Mouse (Mus musculus) adrenal gland, postnatal 4 days (tissue): ENCODE data around the gene Fam166a. TPM values are rescaled to one million over a fixed set of nuclear protein-coding genes. Genes with fewer than 3 reads are reported as not detected.

ENCODE experiments used
- DNase-seq, 2 experiments: peaks; one replicate each; pipeline ENCODE4 v3.0.0; 2021 to 2022; ENCODE audit warnings: low spot score in 2 of 2, mixed read lengths in 2 of 2
- long read RNA-seq, 2 experiments: library from polyadenylated mRNA; stranded (forward); transcript quantifications; one replicate each; pipeline ENCODE4 v2.0.0; 2021
- total RNA-seq, 2 experiments: library from RNA; stranded (reverse); gene quantifications; 2 replicates each; pipeline ENCODE4 v1.2.3; 2021

Fam166a gene
- under 1 TPM; 0.45 to 0.68 TPM for total RNA-seq
- long read RNA-seq, experiment 1 = 0 reads
- long read RNA-seq, experiment 2, partial matches to known transcripts = 0 of 1 reads
- long read RNA-seq, experiment 2, other reads (novel, unspliced or antisense) = 1 of 1 reads

DNA sequence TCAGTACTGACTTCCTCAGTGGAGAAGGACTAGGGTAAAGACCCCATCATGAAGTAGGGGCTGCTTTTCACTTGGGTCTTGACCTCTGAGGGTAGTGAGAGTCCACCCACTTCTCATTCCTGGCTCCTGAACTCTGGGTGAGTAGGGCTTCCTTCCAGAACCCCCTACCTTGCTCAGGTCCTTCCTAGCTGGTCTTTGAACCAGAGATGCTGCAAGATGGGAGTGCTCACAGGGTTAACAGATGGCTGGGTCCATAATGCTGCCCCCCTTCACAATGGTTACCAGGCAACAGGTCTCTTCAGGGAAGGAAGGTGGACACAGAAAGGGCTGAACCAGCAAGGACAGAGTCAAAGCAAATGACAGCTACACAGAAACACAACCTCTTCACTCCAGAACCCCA lies at the start of gene Fam166a:
Fam166a (plus strand) TSS at position 301 of the 400 bp plus-strand sequence.
- no peak for DNase-seq

DNA sequence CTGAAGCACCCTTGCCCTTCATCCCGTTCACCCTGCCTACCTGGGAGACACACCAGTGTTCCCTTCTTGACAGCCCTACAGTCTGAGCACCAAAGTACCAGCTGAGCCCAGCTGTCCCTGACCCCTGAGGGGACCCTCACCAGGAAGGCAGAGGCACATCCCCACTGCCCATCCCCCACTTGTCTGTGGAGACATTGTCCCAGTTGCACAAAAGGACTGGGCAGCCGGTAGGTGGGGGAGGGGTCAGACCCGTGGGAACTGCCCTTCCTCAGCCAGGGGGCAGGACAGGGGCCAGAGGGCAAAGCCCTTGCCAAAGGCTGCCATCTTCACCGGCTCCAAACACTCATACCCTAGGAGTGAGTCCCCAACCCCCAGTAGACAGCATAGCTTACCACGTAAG lies 48.8 kb upstream of the Fam166a start:
- no peak for DNase-seq

DNA sequence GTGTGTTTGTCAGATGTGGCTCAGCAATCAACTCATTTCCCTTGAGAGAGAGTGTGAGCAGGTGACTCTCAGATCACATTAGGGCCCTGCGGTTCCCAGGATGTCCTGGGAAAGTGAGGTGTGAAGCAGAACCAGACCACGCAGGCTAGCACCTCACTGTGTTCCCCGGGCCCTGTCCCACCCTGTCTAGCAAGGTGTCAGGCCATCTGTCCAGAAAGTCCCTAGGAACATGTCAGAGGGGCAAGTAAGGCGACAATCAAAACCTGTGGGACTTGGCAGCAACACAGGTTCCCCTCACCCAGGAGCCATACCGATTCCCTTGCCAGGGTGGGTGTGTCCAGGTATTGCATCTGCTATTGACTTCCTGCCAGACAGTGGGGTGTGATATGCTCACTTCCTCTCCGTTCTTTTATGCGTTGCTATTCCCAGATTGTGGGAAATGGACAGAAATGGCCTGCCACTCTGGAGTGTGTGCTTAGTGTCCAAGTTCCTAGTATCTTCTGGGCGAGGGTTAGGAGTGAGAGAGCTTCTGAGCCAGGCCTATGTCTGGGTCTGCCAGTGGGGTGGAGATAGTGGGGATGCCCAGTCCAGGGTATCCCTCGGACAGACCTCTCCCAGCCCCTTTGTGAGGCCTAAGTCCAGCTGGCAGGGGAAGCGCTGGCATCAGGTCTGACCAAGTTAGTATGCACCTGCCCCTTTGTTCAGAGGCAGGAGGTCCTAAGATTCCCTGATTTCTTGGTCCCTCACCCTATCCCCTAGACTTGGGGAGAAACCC lies 48.0 kb upstream of the Fam166a start:
- no peak for DNase-seq

DNA sequence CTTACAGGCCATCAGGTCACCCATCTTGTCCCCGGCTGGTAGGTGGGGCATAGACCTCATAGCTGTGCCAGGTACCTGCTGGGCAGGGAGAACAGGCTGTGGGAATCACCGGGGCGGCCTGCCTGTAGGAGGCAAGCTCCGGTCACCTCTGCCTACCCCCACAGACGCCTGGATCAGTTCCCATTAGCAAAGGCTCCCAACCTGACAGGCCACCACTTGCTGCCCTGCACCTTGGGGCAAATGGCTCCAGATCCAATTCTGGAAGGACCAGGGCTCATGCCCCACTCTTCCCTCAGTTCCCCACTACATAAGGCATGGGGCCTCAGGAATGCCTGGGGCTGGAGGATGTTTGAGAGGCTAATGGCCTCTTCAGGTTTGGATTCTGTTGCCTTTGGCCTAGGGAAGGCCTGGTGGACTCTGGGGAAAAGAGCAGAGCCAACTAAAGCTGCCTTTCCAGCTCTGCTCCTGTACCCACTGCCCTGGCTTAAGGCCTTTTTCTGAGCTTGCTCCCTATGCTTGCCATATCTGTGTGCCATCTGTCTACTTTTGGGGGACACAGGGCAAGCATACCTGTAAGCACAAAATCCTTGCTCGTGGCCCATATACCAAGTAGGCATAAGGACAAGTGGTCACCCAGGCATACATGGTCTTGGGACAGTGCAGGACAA lies 47.3 kb upstream of the Fam166a start:
- DNase-seq = no peak

DNA sequence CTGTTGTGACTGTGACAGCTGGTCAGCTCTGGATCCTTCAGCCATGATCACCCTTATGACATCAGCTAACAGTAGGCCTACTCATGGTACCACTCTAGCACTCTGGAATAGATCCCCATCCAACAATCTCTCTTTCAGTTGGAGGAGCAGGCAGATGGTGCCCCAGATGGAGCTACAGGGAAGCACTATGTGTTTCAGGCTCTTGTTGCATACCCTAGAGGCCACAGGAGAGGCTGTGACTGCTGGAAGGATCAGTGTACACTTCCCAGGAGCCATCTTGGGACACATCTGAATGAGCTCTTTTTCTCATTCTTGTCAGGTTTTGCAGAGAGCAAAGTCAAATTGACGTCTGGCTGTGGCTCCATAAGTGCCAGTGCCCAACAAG lies 46.8 kb upstream of the Fam166a start:
- no peak for DNase-seq

DNA sequence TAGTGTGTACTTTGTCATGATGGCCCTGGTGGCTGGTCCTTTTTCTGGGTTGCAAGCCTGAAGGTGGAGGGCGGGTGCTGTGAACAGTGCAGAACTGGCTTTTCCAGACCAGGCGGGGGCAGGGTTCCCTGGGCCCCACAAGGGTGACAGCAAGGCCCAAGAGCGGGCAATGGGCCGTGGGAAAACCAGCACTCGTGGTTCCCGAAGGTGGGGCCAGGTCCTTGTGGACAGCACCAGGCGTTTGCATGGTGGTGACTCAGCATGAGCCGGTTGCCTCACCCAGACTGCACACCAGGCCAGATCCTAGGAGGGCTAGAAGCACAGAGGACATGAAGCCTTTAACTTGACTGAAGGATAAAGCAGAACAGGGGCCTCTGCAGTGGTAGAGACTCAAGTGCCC lies 45.9 kb upstream of the Fam166a start:
- DNase-seq = no peak

DNA sequence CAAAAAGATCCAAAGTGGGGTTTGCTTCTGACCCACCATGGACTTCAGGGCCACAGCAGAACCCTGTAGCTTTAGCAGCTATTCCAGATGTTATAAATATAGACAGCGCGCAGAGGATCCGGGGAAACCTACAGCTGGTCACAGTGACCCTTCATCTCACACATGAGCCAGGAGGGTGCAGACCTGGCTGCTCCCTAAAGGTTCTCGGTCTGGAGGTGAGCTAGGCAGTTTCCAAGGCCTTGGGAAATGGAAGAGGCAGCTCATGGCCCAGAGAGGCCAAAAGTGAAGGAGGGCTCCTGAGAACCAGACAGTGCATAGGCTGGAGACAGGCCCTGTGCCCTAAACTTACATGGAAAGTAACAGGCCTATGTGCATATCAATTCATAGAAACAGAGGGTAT lies 44.7 kb upstream of the Fam166a start:
- DNase-seq = no peak

DNA sequence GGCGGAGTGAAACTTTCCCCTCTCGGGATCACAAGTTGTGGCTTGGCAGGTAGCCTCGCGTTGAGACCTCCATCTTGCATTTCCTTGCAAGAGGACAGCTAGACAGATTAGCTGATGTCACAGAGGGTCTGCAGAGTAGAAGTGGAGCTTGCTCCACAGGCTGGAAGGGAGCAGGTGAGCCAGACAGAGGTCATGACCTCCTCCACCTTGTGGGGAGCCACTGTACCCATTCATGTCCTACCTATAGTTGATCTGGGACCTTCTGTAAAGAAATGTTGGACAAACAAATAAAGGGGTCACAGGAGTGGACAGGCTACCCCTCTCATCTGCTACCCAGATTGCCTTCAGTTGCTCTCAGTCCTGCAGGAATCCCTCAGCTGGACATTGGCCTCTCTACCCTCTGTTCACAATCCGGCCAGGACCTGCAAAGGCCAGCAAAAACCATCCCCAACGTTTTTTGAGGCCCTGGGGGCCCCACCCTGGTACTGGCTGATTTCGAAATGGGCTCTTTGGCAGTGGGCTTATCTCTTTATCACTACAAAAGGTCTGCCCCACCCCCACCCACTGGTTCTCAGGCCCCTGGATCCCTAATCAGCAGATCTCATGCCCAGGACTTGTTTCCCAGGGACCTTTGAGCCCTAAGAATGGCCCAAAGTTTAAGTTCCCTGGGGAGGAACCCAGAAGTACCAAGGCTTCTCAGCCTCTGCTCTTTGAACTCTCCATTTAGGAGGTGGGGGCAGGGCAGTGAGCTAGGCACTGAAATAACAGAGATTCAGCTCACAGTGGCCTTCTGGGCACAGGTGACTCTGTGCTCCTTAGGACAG lies 43.5 kb upstream of the Fam166a start:
- no peak for DNase-seq

DNA sequence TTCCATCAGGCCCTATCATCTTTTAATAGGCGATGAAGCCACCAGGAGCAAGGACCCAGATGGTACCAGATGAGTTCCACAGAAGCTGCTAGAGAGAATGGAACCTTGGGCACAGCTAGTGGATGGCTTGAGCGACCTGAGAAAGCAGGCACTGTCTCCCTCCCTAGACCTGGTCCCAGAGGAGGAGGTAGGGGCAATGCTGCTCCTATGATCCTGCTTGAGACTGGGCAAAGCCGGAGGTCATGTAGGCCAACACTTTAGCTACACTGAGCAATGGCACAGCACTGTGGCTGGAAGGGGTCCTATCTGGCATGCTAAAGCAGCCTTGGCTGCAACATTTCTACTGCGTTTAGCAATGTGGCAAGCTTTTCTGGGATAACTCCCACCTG lies 42.9 kb upstream of the Fam166a start:
- no peak for DNase-seq

DNA sequence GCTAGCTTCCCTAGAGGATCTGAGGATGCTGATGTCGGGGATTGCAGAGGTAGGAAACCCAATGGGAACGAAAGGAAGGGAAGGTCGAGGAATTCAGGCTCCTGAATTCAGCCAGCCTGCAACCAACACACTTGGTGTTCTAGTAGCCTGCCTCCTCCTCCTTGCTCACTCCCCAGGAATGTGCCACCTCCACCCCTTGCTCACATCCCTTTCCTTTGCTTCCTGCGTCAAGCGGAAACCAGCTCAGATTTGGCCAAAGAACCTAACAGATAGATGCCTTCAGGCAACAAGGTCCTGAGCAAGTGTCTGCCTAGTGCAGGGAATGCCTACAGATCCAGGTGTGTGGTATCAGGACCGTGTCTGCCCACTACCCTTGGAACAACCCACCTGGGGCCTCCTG lies 42.0 kb upstream of the Fam166a start:
- DNase-seq = no peak

DNA sequence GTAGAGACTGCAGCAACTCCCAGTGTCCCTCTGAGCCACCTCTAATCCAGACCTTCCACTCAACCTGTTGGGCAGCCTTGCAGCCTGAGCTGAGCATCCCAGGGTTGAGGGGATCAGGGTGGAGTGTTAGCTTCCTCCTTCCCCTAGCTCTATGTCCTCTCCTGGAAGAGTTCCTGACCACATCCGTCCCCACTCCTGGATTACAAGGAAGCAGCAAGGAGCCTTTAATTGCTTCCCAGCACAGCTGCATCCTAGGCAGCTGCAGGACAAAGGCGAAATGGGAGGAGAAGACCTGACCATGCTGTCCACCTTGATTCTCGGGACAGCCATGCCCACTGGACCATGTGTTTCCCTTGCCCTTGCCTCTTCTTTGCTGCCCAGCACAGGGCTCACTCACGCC lies 41.5 kb upstream of the Fam166a start:
- no peak for DNase-seq

DNA sequence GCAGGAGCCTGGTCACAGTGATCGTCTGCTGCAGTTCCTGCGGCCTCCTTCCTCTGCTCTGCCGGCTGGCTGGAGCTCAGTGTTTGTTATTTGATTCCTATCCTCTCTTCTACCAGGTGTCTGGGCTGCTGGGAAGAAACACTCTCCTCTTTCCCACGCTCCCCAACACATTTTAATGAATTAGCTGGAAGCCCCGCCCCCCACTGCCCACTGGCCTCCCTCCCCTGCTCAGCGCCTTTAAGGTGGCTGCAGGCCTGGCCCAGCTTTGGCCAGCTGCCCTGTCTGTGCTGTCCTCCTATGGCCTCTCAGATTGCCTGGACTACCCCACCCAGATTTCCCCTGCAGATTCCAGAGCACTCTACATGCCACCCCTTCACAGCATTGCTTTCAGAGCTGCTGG lies 40.9 kb upstream of the Fam166a start:
- no peak for DNase-seq

DNA sequence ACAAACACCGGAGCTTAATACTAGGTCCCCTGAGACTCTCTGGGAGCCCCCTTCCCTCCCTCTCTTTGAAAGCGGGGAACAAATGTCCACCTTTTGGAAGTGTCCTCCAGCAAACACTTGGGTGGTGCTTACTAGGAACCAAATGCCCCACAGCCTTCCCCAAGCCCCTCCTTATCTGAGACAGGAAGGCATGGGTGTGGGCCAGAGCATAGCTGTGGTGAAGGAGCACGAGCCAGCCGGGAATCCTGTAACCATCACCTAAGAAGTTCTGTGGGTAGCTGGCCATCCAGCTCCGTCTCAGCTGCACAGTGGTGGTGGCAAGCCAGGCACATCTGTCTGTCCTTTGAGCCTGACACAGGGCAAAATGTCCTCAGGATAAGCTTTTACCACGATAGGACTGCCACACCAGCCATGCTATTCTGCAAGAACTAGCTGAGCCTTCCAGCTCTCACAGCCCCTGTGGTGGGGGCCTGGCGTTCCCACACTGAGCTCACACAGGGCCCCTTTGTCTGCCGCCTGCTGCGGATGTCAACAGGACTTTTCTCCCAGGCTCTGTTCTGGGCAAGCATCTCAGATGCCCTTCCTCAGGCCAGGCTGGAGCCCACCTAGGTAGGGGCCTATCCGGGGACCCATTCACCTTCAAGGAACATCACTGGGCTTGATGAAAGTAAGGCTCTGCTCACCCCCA lies 40.1 kb upstream of the Fam166a start:
- DNase-seq = no peak

DNA sequence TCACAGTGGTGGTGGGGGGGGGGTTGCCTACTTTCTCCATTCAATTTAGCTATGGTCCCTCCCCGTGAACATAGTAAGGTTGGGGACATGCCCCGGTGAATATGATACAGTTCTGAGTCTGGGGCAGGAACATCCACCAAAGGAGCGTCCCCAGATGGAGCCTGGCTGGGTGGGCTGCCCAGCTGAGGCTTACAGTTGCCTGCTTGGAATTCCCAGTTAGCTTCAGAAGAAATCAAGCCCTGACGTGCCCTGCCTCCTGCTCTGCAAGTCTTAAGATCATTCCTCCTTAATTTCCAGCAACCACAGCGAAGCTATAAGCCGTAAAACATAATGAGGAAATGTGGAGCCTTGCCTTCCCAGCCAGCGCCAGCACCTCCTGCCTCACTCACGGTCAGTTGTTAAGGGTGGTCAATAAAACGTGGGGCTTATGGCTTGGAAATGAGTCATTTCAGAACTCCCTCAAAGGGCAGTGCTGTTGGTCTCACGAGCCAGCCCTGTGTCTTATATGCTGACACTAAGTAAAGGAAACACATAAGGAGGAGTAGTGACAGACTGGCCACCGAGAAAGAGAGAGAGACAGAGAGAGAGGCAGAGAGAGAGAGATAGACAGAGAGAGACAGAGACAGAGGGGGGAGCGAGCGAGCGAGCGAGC lies 38.9 kb upstream of the Fam166a start:
- no peak for DNase-seq

DNA sequence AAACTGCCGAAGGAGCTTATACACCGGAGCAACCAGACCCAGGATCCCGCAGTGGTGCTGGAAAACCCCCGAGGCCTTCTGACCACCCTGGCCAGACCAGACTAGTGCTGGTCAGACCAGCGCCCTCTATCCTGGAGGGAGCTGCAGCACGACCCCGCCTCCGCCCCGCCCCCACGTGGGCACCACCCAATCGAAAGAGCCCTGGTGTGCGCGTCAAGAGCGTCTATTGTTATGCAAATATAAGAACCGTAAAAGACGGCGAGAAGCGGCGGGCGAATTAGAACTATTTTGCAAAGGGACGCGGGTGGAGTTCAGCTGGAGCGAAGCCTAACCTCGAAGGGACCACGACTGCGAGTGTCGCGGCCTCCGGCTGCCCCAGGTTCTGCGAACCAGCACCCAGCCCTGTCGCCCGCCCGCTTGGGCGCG lies 38.1 kb upstream of the Fam166a start, which contains the start of gene Nrarp:
Nrarp (plus strand) TSS at position 281 of the 426 bp plus-strand sequence.
- DNase-seq = peak; percentile 78 to 82

DNA sequence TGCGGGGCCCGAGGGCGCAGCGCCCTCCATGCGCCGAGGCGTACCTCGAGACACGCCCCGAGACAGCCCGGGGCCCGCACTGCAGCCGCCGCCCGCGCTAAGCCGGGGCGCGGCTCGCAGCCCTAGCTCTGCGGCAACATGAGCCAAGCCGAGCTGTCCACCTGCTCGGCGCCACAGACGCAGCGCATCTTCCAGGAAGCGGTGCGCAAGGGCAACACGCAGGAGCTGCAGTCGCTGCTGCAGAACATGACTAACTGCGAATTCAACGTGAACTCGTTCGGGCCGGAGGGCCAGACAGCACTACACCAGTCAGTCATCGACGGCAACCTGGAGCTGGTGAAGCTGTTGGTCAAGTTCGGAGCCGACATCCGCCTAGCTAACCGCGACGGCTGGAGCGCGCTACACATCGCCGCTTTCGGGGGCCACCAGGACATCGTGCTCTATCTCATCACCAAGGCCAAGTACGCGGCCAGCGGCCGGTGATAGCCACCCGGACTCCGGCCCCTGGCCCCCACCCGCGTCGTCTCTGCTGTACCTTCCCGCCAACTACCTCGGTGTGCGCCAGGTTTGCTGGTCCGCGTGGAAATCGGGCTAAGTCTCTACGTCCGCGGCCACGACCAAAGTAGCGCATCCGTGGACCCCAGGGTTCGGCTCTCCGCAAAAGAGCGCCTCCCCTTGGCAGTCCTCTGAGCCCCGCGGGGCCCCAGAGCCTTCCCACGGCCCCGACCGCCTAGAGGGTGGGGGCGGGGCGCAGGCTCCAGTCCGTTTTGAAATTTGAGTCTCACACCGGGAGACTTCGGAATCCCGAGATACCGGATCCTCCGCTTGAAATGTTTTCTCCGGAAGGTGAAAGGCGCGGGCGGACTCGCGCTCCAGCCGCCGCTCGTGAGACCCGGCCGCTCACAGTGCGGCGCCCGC lies 37.3 kb upstream of the Fam166a start:
- DNase-seq = no peak

DNA sequence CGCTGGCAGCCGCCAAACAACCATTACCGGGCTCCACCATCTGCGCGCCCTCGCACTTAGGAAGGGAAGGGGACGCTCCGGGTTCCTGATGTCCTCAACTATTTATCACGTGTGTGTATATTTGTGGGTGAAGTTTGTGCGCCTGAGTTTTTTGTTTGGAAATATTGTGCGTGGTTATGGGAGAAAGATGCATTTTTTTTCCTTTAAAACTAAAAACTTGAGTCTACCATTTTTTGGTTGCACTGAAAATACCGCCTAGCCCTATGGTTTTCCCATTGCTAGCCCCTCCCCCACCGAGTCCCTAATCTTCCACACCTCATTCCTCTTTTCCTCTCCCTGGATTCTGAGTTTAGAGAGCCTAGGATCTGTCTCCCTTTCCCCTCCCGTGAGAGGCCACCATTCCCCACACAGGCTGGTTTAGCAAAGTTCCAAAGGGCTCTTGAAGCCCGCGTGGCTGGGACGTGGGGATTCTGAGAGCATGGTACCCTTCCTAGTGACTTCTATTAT lies 36.6 kb upstream of the Fam166a start:
- no peak for DNase-seq

DNA sequence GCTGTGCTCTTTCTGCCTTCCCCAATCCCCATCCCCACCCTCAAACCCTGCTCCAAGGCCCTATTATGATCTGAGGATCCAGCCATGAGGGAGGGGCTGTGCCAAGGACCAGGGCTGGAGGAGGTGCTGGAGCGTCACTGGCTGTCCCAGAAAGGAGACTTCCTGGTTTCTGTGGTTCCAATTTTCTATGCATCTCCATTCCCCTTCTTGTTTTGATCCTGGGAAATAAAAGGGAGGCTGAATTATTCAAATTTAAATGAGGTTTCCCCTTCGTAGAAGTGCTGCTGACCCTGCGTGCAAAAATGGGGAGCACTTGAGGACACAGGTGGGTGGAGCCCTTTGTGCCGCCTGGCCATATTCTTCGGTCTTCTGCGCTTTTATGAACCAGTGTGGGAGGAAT lies 35.9 kb upstream of the Fam166a start:
- DNase-seq = no peak

DNA sequence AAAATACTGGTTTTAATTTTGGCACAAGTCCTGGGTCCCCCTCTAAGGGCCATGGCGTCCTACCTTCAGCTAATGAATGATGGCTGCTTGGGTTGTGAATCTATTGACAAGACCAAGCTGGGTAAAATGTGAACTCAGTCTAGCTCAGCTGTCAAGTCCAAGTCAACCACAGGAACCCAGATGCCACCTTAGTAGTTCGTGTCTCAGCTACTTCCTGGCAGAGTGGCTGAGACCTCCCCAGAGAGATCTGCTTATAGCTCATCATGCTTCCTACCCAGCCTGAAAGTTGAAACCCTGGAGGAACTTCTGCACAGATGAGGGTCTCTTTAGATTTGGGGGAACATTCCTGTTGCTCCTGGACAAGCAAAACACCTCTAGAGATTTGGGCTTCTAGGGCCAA lies 35.2 kb upstream of the Fam166a start:
- DNase-seq = no peak
